Mouse (Mus musculus): Measurements from ENCODE around the gene Lipa.

The Lipa gene

GRCm38 (mm10) chr19:34521978-34522377 is 5.3 kb downstream of the Lipa start:
- DNase-seq, result no peak

DNA sequence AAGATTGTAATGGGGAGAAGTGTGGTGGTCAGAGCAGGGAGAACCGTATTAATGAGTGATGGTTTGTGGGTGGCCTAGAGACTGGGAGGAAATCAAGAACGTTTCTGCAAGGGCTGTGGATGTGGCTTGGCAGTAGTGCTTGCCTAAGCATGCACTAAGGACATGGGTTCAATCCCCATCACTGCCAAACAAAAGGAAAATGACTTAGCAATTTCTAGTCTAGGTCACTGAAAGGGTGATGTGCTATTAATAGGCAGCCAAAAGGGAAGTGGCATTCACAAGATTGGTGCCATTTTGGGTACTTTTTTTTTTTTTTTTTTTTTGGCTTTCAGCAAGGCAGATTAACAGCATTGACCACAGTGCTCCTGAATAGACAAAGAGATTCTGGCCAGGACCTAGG is 5.9 kb downstream of the Lipa start:
- DNase-seq, result no peak

GRCm38 (mm10) chr19:34520051-34520450 is 7.2 kb downstream of the Lipa start:
- DNase-seq, result peak; percentile 27

- DNase-seq, result no peak
Observed at GRCm38 (mm10) chr19:34519646-34520045, 7.6 kb downstream of the Lipa start.

GRCm38 (mm10) chr19:34518786-34519185 is 8.5 kb downstream of the Lipa start:
- DNase-seq, result peak; percentile 39

DNA sequence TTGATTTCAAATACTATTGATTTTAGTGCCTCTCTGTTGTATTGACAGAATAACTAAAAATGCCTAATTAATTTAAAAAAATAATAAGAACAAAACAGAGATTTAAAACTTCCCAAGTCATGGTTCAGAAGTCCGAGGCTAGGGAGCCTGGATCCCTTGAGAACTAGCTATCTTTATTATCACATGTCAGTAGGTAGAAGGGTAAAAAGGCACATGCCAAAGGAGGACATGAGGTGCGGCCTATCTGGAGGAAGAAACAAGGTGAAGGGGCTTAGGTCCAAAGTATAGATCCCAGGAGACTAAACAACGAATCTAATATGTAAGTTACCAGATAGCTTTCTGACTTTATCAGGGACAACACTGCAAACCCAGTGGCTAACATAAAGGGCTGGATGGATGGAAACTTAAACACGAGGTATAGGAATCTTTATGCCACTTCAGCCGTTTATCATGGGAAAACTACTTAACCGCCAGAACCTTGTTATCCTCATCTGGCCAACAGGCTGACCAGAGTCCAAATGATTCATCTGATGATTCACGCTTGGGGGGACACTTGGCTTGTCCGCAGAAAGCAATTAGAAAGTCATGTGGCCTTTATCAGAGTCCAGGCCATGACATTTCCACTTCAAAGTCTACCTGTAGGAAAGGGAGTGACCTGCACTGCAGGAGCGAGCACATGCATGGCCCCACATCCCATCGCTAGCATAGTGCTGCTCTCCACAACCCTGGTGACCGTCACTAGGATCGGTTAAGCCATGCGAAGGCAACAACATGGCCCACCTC is 9.3 kb downstream of the Lipa start:
- peak; percentile 72 for DNase-seq

GRCm38 (mm10) chr19:34517197-34517596 is 10.1 kb downstream of the Lipa start:
- no peak for DNase-seq

GRCm38 (mm10) chr19:34516346-34516745 is 10.9 kb downstream of the Lipa start:
- no peak for DNase-seq

DNA sequence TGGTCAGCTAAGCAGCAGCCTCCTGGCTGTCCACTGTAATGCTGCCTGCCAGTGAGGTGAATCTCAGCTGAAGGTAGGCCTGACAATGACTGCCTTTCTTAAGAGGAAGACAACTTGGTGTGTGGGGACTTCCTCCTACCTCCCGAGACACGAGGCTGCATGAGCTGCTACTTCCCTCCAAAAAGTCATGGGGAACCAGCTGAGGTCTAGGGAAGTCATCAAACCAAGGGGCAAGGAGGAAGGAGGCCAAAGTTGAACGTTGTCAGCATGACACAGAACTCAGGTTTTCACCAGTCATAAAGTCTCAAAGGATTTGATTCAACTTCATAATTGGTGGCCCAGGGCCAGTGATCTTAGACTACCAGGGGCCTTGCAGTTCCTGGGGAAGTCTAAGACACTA is 11.6 kb downstream of the Lipa start:
- no peak for DNase-seq

- peak; percentile 35 for DNase-seq
Observed at GRCm38 (mm10) chr19:34511528-34511927, 15.7 kb downstream of the Lipa start.

DNA sequence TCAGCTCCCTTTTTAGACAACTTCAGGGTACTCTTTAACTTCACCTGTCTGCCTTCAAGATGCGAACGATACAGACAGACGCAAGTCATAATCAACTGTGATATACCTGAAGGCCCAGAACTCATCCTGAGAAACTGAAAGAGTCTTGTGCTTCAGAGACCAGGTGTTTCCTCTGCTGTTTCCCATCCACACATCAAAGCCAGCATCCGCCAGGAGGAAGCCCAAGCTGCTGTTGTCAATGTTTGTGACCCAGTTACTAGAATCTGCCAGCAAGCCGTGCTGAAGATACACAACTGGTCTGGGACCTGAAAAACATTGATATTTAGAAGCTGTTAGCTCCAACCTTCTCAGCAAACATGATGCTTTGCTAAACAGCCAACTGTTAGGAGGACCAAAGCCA is 16.6 kb downstream of the Lipa start:
- DNase-seq, result peak; percentile 32

DNA sequence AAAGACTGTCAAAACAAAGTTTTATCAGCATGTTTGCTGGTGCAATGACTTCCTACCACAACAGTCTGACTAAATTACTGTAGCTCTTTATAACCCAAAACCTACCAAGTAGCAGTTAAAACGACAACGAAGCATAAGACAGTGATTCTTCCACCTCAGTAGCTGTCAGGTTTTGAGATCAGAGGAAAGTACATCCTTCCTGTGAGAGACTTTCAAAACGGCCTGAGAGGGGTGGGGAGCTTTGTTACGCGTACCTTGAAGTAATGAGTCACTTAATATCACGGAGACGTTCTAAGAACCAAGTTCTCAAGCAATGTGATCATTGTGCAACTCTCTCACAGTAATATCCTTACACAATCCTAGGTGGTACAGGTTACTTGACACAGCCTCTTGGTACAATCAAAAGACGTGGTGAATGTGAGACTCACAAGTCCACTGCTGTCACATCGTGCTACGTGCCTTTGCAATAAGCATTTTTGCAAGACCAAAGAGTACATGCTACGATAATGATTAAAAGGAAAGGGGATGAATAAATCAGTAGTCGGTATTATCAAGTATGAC is 22.0 kb downstream of the Lipa start:
- DNase-seq, result no peak

- DNase-seq, result peak; percentile 83
Observed at GRCm38 (mm10) chr19:34500763-34501162, 26.5 kb downstream of the Lipa start.

- peak; percentile 67 for DNase-seq
Observed at GRCm38 (mm10) chr19:34496353-34496752, 30.9 kb downstream of the Lipa start.

DNA sequence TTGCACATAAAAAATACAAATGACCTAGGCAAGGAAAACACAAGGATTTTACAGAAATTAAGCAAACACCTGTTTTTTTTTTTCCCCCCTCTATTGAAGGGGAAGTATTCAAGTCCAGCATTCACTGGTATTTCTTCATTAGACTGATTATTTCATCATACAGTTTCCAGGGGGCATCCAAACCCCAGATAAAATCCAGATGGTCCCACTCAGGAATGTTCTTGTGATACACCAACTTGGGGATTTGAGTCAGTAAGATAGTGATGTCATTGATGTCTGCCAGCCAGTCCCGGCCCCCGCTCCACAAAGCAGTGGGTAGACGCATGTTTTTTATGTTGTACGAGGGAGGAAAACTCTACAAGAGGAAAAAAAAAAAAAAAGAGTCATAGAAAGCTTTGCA is 33.4 kb downstream of the Lipa start:
- no peak for DNase-seq

DNA sequence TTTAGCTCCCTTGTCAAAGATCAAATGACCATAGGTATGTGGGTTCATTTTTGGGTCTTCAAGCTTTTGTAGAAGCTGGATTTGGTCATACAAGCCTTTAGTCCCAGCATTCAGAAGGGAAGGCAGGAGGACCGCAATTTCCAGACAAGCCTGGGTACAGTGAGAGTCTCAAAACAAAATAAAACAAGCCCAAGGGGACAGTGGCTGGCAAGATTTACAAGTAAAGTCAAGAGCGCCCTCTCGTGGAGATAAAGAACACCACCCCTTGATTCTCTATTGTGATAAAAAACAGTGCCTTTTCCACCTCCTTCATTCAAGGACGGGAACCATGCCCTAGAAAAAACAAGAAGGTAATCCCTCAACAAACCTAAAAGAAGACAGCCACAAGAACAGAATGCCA is 43.7 kb downstream of the Lipa start:
- peak; percentile 67 for DNase-seq

GRCm38 (mm10) chr19:34474991-34475971 is 52.0 kb downstream of the Lipa start, which contains the start of gene Ch25h:
Ch25h (minus strand) TSS chr19:34475164.
- peak; percentile 69 for DNase-seq

- DNase-seq, result peak; percentile 26
Observed at GRCm38 (mm10) chr19:34474228-34474990, 52.9 kb downstream of the Lipa start.

- no peak for DNase-seq
Observed at GRCm38 (mm10) chr19:34471703-34472102, 55.6 kb downstream of the Lipa start.

DNA sequence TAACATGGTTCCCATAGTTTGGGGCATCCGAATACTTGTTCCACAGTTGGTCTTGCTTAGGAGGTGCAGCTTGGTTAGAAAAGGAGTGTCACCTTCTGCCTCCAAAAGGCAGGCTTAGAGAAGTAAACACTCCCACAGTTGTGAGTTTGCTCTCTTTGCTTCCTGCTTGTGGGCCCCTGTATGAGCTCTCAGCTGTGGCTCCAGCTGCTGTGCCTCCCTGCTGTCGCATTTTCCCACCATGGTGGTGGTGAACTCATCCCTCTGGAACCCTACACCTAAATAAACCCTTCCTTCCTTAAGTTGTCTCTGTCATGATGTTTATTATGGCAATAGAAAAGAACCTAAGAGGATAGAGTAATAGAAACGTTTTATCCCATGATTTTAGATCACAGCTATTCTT is 58.5 kb downstream of the Lipa start:
- no peak for DNase-seq

DNA sequence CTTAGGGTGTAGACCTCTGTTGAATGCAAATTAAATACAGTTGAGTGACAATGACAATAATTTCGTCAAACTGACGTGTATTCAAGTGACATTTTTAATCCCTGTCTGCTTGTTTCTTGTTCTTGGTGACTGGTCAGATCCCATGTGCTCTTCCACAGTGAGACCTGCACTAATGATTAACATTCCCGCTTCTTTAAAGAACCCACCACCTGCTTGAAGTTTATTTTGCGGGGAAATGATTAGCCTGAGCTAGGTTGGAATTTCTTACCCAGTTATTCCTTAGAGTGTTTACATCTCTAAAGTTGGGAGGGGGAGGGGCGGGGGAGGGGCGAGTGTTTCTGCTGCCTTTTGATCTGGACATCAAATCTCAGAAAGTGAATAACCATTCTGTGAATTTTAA is 59.1 kb downstream of the Lipa start:
- DNase-seq, result peak; percentile 25

DNA sequence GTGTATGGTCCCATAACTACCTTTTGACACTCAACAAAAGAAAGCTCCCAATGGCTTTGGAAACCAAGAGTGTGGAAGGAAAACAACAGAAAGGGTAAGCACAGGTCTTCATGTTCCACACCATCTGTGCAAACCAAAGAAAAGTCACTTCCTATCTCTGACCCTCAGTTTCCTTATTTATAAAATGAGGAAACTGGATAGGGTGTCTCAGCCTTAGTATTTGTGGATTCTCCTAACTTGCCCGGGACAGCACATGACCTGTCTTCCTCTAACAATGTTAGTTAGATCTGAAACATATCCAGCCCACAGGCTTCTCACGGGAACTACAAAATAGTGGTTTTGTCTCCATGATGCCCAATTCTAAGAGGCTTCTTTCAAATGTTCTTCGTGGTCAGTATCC is 62.8 kb downstream of the Lipa start:
- no peak for DNase-seq
